Mouse (Mus musculus) left cerebral cortex, adult 6 months (tissue): ENCODE measurements around the gene Srrm4. TPM values are rescaled to one million over a fixed set of nuclear protein-coding genes. Genes with fewer than 3 reads are reported as not detected.

Experiments used
- long read RNA-seq, 2 experiments: library from polyadenylated mRNA; unstranded; transcript quantifications; one replicate each; pipeline ENCODE4 v2.0.0; 2019 to 2020
- polyA plus RNA-seq: library from polyadenylated mRNA; unstranded; fragments of <200 nt; fragmentation: Nextera tagmentation; gene quantifications from 2 replicates; pipeline ENCODE4 v1.2.3, GENCODE M21; 2021

Gene Srrm4
- polyA plus RNA-seq = 4.0 and 5.2 TPM in 2 replicates
- long read RNA-seq, experiment 1, full-length matches to known transcripts = 1 of 18 reads
- long read RNA-seq, experiment 1, partial matches to known transcripts = 0 of 18 reads
- long read RNA-seq, experiment 1, other reads (novel, unspliced or antisense) = 17 of 18 reads
- long read RNA-seq, experiment 2, partial matches to known transcripts = 4 of 12 reads
- long read RNA-seq, experiment 2, other reads (novel, unspliced or antisense) = 8 of 12 reads

GRCm38 (mm10) chr5:116591346-116592048 lies at the start of gene Srrm4:
Srrm4 (minus strand) TSS chr5:116591817.

GRCm38 (mm10) chr5:116422699-116423201 lies 168.9 kb downstream of the Srrm4 start, which contains the start of gene Hspb8:
Hspb8 (minus strand) TSS chr5:116422864.

Other genes starting within 250 kb of the Srrm4 start
- gene Hspb8, start 169.0 kb downstream of the Srrm4 start, polyA plus RNA-seq = 19.1 and 25.4 TPM in 2 replicates